Mouse (Mus musculus) intestine, embryonic 15.5 days (tissue): ENCODE measurements around the gene Eps15l1. TPM values are rescaled to one million over a fixed set of nuclear protein-coding genes. Genes with fewer than 3 reads are reported as not detected.

ENCODE experiments used
- ATAC-seq: fragments of 200-750 bp; cut with Nextera tagmentation; 2 replicates; pipeline ENCODE4 v1.8.0; 2017; ENCODE audit warnings: moderate TSS enrichment, moderate library complexity
- H3K27ac ChIP-seq: fragments of 300-500 bp; sonication (generic); 2 replicates; pipeline ENCODE4 v1.5.1; 2015; ENCODE audit warnings: mild to moderate bottlenecking, inconsistent platforms
- H3K27me3 ChIP-seq: fragments of 300-500 bp; sonication (generic); replicated peaks from 2 replicates; pipeline ENCODE4 v1.6.1; 2015; ENCODE audit warnings: inconsistent platforms
- H3K36me3 ChIP-seq: fragments of 300-500 bp; sonication (generic); 2 replicates; pipeline ENCODE4 v1.6.1; 2015; ENCODE audit warnings: inconsistent platforms
- H3K4me1 ChIP-seq: fragments of 300-500 bp; sonication (generic); replicated peaks from 2 replicates; pipeline ENCODE4 v1.6.1; 2015; ENCODE audit warnings: inconsistent platforms
- H3K4me2 ChIP-seq: fragments of 300-500 bp; sonication (generic); replicated peaks from 2 replicates; pipeline ENCODE4 v1.6.1; 2015; ENCODE audit warnings: mild to moderate bottlenecking, inconsistent platforms
- H3K4me3 ChIP-seq: fragments of 300-500 bp; sonication (generic); replicated peaks from 2 replicates; pipeline ENCODE4 v1.5.1; 2015; ENCODE audit warnings: inconsistent platforms
- H3K9ac ChIP-seq: fragments of 300-500 bp; sonication (generic); 2 replicates; pipeline ENCODE4 v1.6.1; 2015; ENCODE audit warnings: inconsistent platforms
- H3K9me3 ChIP-seq: fragments of 300-500 bp; sonication (generic); 2 replicates; pipeline ENCODE4 v1.6.1; 2016; ENCODE audit warnings: inconsistent platforms
- WGBS: fragments of 180-500 bp; shearing (Covaris S2); methylation state at CpG from one replicate; pipeline ENCODE4 v1.1.7; 2015; 5-methylcytosine and 5-hydroxymethylcytosine counted together
- polyA plus RNA-seq: library from polyadenylated mRNA; unstranded; fragments of >200 nt; fragmentation: Nextera tagmentation; extraction: Ambion mirVana; gene quantifications from 2 replicates; pipeline ENCODE4 v1.2.1, GENCODE M21; 2015

The Eps15l1 gene
- polyA plus RNA-seq, 1 experiment from 2014 or later: 43.6 TPM

DNA sequence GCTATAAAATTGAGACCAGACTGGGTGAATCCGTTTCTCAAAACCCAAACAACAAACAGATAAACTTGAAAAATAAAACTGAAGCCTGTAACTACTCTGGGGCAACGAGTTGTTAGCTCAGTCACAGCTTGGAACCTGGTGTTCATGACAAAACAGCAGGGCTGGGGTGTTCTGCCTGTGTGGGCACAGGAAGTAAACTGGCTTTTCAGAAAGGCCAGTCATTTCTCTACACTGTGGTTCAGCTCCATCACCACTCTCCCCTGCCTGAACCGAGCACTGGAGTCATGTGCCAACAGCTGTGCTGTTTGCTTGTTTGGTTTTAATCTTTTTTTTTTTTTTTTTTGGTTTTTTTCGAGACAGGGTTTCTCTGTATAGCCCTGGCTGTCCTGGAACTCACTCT is 77.5 kb downstream of the Eps15l1 start:
- H3K4me1 ChIP-seq: no peaks in the 10 kb centered on the region
- H3K4me3 ChIP-seq: no peak overlapping the region
- H3K9me3 ChIP-seq: no peaks in the 10 kb centered on the region
- no peaks in the 10 kb centered on the region for H3K27me3 ChIP-seq
- no peak overlapping the region for H3K27ac ChIP-seq
- 77% methylated on average over 4 of the region's 4 CpGs for WGBS
- ATAC-seq: no peak
- no peak overlapping the region for H3K9ac ChIP-seq
- H3K36me3 ChIP-seq: peaks cover 11% of the 10 kb centered on the region; the same call in 1 of the 2 replicates
- no peak overlapping the region for H3K4me2 ChIP-seq

- H3K4me3 ChIP-seq: no peak overlapping the region
- no peaks in the 10 kb centered on the region for H3K27me3 ChIP-seq
- ATAC-seq: no peak
- H3K9me3 ChIP-seq: no peaks in the 10 kb centered on the region
- no peak overlapping the region for H3K9ac ChIP-seq
- peaks cover 12% of the 10 kb centered on the region; the same call in 1 of the 2 replicates for H3K36me3 ChIP-seq
- no peak overlapping the region for H3K27ac ChIP-seq
- no peak overlapping the region for H3K4me2 ChIP-seq
- WGBS: 94% methylated on average over 5 of the region's 5 CpGs
- H3K4me1 ChIP-seq: no peaks in the 10 kb centered on the region
These were observed 78.5 kb downstream of the Eps15l1 start for GRCm38 (mm10) chr8:72342556-72343300.

- Histone ChIP-seq H3K27ac (no peak overlapping the region), H3K36me3 (0 out of 2 replicates have a peak, but pooled peaks cover 15% of the 10 kb centered on the region)
- no peak for ATAC-seq
These were observed 84.2 kb downstream of the Eps15l1 start for GRCm38 (mm10) chr8:72337034-72337433.

DNA sequence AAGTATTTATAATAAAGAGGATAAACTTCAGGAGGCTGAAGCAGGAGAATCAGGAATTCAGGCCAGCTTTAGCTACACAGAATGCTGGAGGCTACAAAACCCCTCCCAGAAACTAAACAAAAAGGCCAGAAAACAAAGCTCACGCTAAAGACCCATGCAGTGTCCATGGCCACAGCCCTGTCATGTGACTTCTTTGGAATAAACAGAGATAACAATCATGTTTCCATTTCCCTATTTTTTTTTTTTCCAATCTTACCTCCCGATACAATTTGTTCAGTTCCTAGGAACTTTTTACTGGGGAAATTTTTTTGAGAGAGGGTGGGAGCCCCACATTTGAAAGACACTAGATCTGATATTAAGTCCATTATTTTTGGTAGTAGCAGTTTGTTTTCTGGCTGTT is 85.0 kb downstream of the Eps15l1 start:
- H3K27ac ChIP-seq: no peak overlapping the region
- no peaks in the 10 kb centered on the region for H3K27me3 ChIP-seq
- H3K4me1 ChIP-seq: no peaks in the 10 kb centered on the region
- WGBS: 62% methylated on average over 2 of the region's 2 CpGs
- no peak overlapping the region for H3K4me2 ChIP-seq
- H3K36me3 ChIP-seq: 0 out of 2 replicates have a peak, but pooled peaks cover 15% of the 10 kb centered on the region
- no peak overlapping the region for H3K9ac ChIP-seq
- H3K4me3 ChIP-seq: no peak overlapping the region
- no peaks in the 10 kb centered on the region for H3K9me3 ChIP-seq
- no peak for ATAC-seq

More at GRCm38 (mm10) chr8:72337034-72337433, 84.2 kb downstream of the Eps15l1 start:
- H3K4me1 ChIP-seq: no peaks in the 10 kb centered on the region
- H3K4me3 ChIP-seq: no peak overlapping the region
- no peak overlapping the region for H3K4me2 ChIP-seq
- H3K9ac ChIP-seq: no peak overlapping the region
- no peaks in the 10 kb centered on the region for H3K9me3 ChIP-seq
- no peaks in the 10 kb centered on the region for H3K27me3 ChIP-seq

GRCm38 (mm10) chr8:72334144-72334641 is 87.1 kb downstream of the Eps15l1 start:
- WGBS: 75% methylated on average over 4 of the region's 4 CpGs
- H3K4me1 ChIP-seq: no peaks in the 10 kb centered on the region
- no peaks in the 10 kb centered on the region for H3K27me3 ChIP-seq
- no peak overlapping the region for H3K4me2 ChIP-seq
- H3K9me3 ChIP-seq: no peaks in the 10 kb centered on the region
- no peak overlapping the region for H3K4me3 ChIP-seq
- no peak for ATAC-seq
- no peak overlapping the region for H3K9ac ChIP-seq
- H3K36me3 ChIP-seq: 0 out of 2 replicates have a peak, but pooled peaks cover 8% of the 10 kb centered on the region
- no peak overlapping the region for H3K27ac ChIP-seq

DNA sequence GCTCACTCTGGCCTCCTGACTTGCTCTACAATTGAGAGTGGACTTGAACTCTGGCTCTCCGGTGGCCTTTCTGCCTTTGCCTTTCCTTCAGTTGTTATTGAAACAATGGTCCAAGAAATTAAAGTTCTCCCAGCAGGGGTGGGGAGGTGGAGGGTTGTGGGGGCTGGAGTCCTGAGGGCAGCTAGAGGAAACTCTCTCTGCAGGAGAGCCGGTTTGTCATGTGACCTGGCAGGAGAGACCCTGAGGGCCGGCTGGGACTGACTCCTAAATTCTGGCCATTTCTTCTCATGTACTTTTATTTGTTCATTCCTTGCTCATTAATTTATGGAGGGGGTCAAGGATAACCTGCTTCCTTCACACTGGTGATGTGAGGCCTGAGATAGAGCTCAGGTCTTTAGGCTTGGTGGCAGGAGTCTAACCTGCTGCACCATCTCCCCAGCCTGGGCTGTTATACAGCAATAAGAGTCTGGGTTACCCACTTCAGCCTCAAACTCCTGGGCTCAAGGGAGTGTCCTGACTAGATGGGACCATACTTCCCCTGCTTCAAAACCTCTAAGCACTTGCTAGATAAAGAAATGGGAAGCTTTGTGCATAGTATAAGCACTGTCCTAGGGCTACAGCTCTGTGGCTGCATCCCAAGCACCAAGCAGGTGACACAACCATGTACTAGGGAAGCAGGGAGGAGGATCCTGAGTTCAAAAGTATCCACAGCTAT is 87.7 kb downstream of the Eps15l1 start:
- WGBS: 55% methylated on average over 3 of the region's 3 CpGs
- ATAC-seq: no peak
- no peak overlapping the region for H3K9ac ChIP-seq
- H3K36me3 ChIP-seq: 0 out of 2 replicates have a peak, but pooled peaks cover 3% of the 10 kb centered on the region
- H3K27ac ChIP-seq: no peak overlapping the region
- no peak overlapping the region for H3K4me2 ChIP-seq
- H3K4me3 ChIP-seq: no peak overlapping the region
- no peaks in the 10 kb centered on the region for H3K27me3 ChIP-seq
- H3K4me1 ChIP-seq: no peaks in the 10 kb centered on the region
- H3K9me3 ChIP-seq: no peaks in the 10 kb centered on the region

- H3K27ac ChIP-seq: no peak overlapping the region
- no peak for ATAC-seq
- no peak overlapping the region for H3K9ac ChIP-seq
- H3K27me3 ChIP-seq: no peaks in the 10 kb centered on the region
- H3K4me1 ChIP-seq: no peaks in the 10 kb centered on the region
- no peaks in the 10 kb centered on the region for H3K36me3 ChIP-seq
- WGBS: 87% methylated on average over 4 of the region's 4 CpGs
- no peak overlapping the region for H3K4me3 ChIP-seq
- H3K9me3 ChIP-seq: no peaks in the 10 kb centered on the region
- H3K4me2 ChIP-seq: no peak overlapping the region
These were observed 89.6 kb downstream of the Eps15l1 start for GRCm38 (mm10) chr8:72331631-72332030.

DNA sequence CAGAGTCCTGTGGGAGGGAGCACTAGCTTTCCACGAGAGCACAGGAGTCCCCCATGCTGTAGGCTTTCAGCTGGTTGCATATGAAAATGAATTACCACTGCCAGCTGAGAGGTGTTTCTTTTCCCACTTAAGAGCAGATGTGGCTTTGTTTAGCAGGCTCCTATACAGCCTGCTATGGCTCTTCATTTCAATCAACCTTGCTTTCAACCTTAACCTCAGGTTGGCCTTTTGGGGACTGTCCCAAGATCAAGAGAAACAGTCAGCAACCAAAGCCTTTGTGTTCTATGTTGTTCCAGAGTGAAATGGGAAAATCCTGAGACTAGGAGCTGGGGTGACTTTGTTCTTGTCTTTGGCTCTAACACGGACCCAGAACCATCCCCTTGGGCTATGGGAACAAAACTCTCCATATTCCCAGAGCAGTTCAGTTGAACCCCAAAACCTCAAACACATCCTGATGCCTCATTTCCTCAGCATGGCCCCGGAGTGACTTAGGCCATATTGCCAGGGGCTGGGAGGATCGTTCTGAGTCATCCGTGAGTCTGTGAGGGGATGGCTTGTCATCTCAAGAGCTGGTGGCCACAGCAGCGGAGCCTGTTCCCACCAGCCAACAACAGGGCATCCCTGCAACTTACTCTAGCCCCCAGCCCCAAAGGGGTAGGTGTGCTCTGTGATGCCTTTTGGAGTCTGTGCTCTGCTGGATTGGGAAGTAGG is 90.3 kb downstream of the Eps15l1 start:
- no peaks in the 10 kb centered on the region for H3K4me1 ChIP-seq
- H3K9me3 ChIP-seq: no peaks in the 10 kb centered on the region
- H3K27ac ChIP-seq: no peak overlapping the region
- H3K27me3 ChIP-seq: no peaks in the 10 kb centered on the region
- no peak for ATAC-seq
- H3K4me2 ChIP-seq: no peak overlapping the region
- 82% methylated on average over 6 of the region's 6 CpGs for WGBS
- no peak overlapping the region for H3K9ac ChIP-seq
- no peaks in the 10 kb centered on the region for H3K36me3 ChIP-seq
- H3K4me3 ChIP-seq: no peak overlapping the region

GRCm38 (mm10) chr8:72329116-72329515 is 92.1 kb downstream of the Eps15l1 start:
- Histone ChIP-seq H3K36me3 (no peaks in the 10 kb centered on the region), H3K4me3 (no peak overlapping the region), H3K9me3 (no peaks in the 10 kb centered on the region), H3K9ac (no peak overlapping the region), H3K27ac (no peak overlapping the region), H3K4me2 (no peak overlapping the region), H3K4me1 (no peaks in the 10 kb centered on the region), H3K27me3 (no peaks in the 10 kb centered on the region)
- 85% methylated on average over 3 of the region's 3 CpGs for WGBS
- ATAC-seq: no peak

GRCm38 (mm10) chr8:72324708-72325107 is 96.6 kb downstream of the Eps15l1 start:
- no peak for ATAC-seq
- Histone ChIP-seq H3K9ac (no peak overlapping the region), H3K4me3 (no peak overlapping the region), H3K4me1 (peaks cover 6% of the 10 kb centered on the region), H3K27ac (no peak overlapping the region), H3K9me3 (no peaks in the 10 kb centered on the region), H3K27me3 (peaks cover 15% of the 10 kb centered on the region), H3K4me2 (no peak overlapping the region), H3K36me3 (no peaks in the 10 kb centered on the region)
- 65% methylated on average over 2 of the region's 2 CpGs for WGBS

DNA sequence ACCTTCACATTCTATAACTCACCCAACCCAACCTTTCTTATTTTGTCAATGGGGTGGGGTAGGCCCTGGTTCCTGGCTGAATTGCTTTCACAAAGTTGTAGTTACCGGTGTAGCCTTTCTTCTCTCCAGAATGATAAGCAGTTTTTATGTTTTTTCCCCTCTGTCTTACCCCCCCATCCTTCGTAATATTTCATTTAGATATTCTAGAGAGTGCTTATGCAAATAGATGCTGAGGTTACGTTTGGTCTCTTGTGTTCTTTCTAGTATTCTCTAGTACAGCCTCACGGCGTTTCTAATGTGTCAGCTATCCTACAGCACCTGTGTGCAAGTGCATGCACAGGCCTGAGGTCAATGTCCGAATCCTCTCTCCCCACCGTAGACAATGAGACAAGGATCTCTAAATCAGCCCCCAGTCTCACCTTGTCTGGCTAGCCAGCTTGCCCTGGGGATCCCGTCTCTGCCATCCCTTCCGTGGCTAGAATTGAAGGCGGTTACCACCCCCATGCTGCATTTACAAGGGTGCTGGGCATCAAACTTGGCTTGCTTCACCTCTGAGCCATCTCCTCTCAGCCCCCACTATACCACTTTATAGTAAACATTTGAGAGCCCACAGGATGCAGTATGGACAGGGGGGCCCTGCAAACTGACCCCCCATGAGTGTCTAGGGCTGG is 97.1 kb downstream of the Eps15l1 start:
- peaks cover 12% of the 10 kb centered on the region for H3K4me1 ChIP-seq

More for the DNA sequence above, 97.1 kb downstream of the Eps15l1 start:
- 83% methylated on average over 10 of the region's 10 CpGs for WGBS
- Histone ChIP-seq H3K9me3 (no peaks in the 10 kb centered on the region), H3K4me2 (no peak overlapping the region), H3K27ac (no peak overlapping the region), H3K36me3 (no peaks in the 10 kb centered on the region), H3K9ac (no peak overlapping the region), H3K4me3 (no peak overlapping the region), H3K27me3 (peaks cover 20% of the 10 kb centered on the region)
- no peak for ATAC-seq
